Mouse (Mus musculus) heart, embryonic 14.5 days (tissue): ENCODE results near the gene Klhl15. TPM values are rescaled to one million over a fixed set of nuclear protein-coding genes. Genes with fewer than 3 reads are reported as not detected.

Experiments
- microRNA-seq: library from miRNA; unstranded; fragments of <30 nt; microRNA quantifications from one replicate; pipeline ENCODE4, GENCODE M21; 2016
- polyA plus RNA-seq: library from polyadenylated mRNA; unstranded; fragments of >200 nt; fragmentation: Nextera tagmentation; extraction: Ambion mirVana; gene quantifications from 2 replicates; pipeline ENCODE4 v1.2.1, GENCODE M21; 2014

The Klhl15 gene
- polyA plus RNA-seq, 1 experiment from 2014 or later: 6.9 TPM

Small RNA genes lying within 50 kb of the gene (microRNA-seq; reads per million reads assigned to microRNA genes)
- not detected for gene Mir7673

Other genes with a start within 250 kb of the Klhl15 start
- gene Zfx, start 110.9 kb upstream of the Klhl15 start, polyA plus RNA-seq: 23.7 and 28.2 TPM in 2 replicates
- gene Eif2s3x, start 21.7 kb upstream of the Klhl15 start, polyA plus RNA-seq: 46.9 and 75.7 TPM in 2 replicates
- not detected in 2 replicates for gene Fam90a1b, start 132.2 kb downstream of the Klhl15 start, polyA plus RNA-seq
- 215 and 221 TPM in 2 replicates for gene Apoo, start 132.5 kb downstream of the Klhl15 start, polyA plus RNA-seq